Mouse (Mus musculus) bone marrow, adult 2 months (tissue): ENCODE measurements at regions not wholly inside any gene's neighbourhood (a gene's known extent, or its start where the extent isn't known, plus 50 kb on each side); places are given as distances from the start of the nearest gene placed in this dataset.

Source experiments
- CTCF ChIP-seq: fragments of 200-500 bp; IDR thresholded peaks from 2 replicates; pipeline ENCODE4 v1.5.1; 2011; ENCODE audit warnings: low read length, control low read depth; ENCODE audit not compliant: control insufficient read depth, insufficient read depth
- POLR2A ChIP-seq: fragments of 200-500 bp; IDR thresholded peaks from 2 replicates; pipeline ENCODE4 v1.6.1; 2011; ENCODE audit warnings: low read depth, mild to moderate bottlenecking, control low read depth, low read length, borderline replicate concordance; ENCODE audit not compliant: control insufficient read depth

DNA sequence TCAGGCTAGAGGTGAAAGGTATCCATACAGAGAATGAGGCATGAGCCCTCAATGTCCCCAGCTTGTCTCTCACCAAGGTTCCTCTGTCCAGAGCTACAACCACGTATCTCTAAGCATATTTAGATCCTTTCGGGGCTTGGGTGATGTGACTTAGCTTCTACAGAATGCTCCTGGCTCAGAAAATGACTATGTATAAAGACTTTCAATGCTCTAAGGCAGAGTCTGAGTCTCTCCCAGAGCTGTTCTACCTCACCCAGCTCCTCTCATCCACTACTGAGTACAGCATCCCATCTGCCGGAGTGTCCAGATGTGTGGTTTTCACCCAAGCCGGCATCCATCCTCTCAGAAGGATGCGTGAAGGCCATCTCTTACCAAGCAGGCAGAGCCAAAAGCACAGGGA is 216.1 kb upstream of the Spdye4c start:
- TF ChIP-seq CTCF (no peak), POLR2A (no peak)
